Mouse (Mus musculus) heart, postnatal 10 days (tissue): ENCODE results near the gene Sptssa. TPM values are rescaled to one million over a fixed set of nuclear protein-coding genes. Genes with fewer than 3 reads are reported as not detected.

Experiments
- DNase-seq, 2 experiments: peaks; one replicate each; pipeline ENCODE4 v3.0.0; 2021
- intact Hi-C: fragments of 180-260 bp; cut with DNase I; formaldehyde crosslinking; loops from one replicate; pipeline ENCODE4 v1.15.1; 2025
- total RNA-seq, 2 experiments: library from RNA; stranded (reverse); gene quantifications; 2 replicates each; pipeline ENCODE4 v1.2.3; 2021

Sptssa gene
- total RNA-seq, 2 experiments from 2014 or later = 45.7 to 49.2 TPM

- DNase-seq = no peak
- intact Hi-C loops = no loop called here
Measured at GRCm38 (mm10) chr12:54656039-54656395, 356 bp downstream of the Sptssa start.

DNA sequence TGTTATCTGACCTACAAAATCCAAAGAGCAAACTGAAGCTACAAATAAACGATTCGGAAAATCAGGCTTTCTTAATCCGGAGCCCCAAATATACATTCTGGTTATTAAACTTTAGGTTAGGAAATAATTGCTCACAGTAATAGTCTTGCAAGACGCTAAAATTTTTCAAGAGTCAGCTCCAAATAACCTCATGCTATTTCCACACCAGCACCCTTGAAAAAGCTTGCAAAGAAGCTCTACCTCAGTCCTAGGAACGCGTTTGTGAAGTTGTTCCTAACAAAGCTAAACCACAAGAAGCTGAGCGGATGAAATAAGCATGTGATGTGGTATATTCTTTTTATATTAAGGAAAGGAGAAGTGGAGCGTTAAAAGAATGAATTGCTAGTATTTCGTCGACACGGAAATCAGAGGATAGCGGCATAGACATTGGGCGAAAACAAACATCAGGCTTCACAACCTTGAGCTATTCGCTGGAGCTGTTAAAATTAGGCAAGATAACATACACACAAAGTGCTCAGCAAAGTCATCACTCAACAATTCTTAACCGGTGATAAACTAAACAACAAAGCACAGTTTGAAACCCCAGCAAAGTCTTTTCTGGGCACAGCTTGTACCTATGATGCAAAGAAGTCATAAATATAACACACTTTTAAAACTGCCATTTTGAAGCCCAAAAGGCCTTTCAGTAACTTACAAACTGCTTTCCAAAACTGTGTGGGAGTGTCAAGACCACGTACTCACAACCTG is 908 bp downstream of the Sptssa start:
- intact Hi-C loops = no loop called here
- no peak for DNase-seq

DNA sequence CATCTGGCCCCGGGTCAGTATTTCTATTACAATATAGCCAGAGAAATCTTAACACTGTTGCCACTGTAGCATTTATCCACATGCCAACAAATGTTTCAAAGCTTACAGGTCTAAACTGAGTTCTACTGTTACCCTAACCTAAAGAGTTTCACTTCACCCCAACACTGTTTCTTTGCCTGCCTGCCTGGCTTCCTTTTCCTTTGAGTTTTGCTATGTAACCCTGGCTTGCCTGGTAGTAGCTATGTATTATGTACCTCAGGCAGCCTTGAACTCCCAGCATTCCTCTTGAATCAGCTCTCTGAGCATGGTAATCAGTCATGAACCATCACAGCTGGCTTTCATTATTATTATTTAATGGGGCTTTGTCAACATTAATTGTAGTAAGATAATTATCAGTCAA is 1.6 kb downstream of the Sptssa start:
- intact Hi-C loops = no loop called here
- DNase-seq = peak in 1 of 2 experiments; percentile 12

DNA sequence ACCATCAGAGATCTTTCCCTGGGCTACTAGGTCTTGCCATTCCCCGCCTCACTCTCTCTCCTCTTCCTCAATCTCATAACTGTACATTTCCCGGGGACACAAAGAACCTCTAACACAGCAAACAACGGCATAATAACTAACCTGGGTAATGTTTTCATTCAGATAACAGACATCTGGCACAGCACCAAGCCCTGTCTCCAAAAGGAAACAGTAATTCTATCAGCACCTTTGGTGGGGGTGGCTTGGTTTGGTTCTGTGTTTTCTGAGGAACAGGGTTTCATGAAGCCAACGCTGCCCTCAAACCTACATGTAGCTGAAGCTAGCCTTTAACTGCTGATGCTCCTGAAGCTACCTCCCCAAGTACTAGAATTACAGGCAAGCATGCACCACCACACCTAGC is 2.2 kb downstream of the Sptssa start:
- peak; percentile 19 to 36 for DNase-seq
- intact Hi-C loops = no loop called here

- intact Hi-C loops = no loop called here
Measured at GRCm38 (mm10) chr12:54652346-54652745, 4.0 kb downstream of the Sptssa start.

GRCm38 (mm10) chr12:54651820-54652219 is 4.6 kb downstream of the Sptssa start:
- DNase-seq = peak; percentile 13 to 18
- intact Hi-C loops = no loop called here

More at GRCm38 (mm10) chr12:54652346-54652745, 4.0 kb downstream of the Sptssa start:
- DNase-seq = no peak

GRCm38 (mm10) chr12:54651158-54651557 is 5.2 kb downstream of the Sptssa start:
- intact Hi-C loops = no loop called here
- no peak for DNase-seq

- intact Hi-C loops = no loop called here
- no peak for DNase-seq
Measured at GRCm38 (mm10) chr12:54644947-54645346, 11.4 kb downstream of the Sptssa start.

DNA sequence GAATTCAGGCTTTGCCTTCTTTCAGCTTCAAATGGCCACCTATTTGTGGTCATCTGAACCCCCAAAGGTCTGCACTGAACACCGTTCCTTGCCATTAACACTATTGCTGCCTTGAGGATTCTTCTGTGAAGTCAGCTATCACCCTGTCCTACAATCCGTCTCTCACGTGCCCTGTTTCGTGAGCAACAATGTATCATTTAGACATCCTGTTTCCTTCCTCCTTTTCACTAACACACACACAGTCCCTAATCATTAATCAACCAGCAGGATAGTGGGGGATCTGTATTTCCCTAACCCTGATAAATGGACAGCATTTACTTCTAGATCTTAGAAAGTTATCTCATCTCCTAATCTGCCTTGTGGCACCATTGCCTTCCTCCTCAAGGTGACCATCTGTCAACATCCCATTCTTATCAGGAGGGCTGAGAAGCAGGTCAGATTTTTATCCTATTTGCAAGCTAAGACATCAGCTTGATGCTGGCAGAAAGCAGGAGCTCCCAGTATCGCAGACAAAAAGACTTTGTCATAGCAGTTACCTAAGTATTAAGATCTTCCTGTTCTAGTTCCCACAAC is 13.0 kb downstream of the Sptssa start:
- intact Hi-C loops = no loop called here
- DNase-seq = no peak

- intact Hi-C loops = no loop called here
- no peak for DNase-seq
Measured at GRCm38 (mm10) chr12:54641374-54641773, 15.0 kb downstream of the Sptssa start.

DNA sequence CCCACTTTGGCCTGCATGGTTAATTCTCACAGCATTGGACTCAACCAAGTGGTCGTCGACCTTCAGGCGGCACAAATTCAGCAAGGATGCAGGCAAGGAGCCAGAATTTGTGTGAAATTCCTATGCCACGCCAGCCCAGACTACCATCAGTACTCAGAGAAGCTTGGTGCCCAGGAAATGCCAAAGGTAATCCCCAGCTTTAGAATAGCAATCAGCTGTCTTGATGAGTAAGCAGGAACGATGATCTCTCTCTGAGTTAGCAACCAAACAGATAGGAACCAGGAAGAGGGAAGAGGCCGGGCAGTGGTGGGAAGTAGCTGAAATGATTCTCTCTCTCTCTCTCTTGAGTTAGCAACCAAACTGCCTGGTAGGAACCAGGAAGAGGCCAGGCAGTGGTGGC is 16.1 kb downstream of the Sptssa start:
- no peak for DNase-seq
- intact Hi-C loops = no loop called here

DNA sequence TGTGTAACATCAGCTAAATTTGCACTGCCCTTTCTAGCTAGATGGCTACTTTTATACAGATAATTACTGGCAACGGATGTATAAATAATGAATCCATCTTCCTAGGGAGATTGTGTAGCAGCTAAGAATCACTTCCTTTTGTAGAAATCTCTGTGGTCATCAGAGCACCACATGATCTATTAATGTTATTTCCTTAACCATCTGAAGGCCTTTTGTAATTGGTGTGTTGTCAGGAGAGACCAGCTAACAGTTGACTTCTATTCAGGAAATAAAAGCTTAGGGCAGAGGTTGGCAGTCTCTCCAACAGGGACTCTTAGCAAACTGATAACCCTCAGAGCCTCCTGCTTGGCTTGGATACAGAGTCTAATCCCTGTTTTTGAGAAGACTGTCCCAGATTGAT is 19.3 kb downstream of the Sptssa start:
- intact Hi-C loops = no loop called here

GRCm38 (mm10) chr12:54632141-54632540 is 24.2 kb downstream of the Sptssa start:
- no peak for DNase-seq

More for the DNA sequence above, 19.3 kb downstream of the Sptssa start:
- no peak for DNase-seq

GRCm38 (mm10) chr12:54621942-54622341 is 34.4 kb downstream of the Sptssa start:
- intact Hi-C loops = no loop called here
- DNase-seq = no peak

More at GRCm38 (mm10) chr12:54632141-54632540, 24.2 kb downstream of the Sptssa start:
- intact Hi-C loops = no loop called here

DNA sequence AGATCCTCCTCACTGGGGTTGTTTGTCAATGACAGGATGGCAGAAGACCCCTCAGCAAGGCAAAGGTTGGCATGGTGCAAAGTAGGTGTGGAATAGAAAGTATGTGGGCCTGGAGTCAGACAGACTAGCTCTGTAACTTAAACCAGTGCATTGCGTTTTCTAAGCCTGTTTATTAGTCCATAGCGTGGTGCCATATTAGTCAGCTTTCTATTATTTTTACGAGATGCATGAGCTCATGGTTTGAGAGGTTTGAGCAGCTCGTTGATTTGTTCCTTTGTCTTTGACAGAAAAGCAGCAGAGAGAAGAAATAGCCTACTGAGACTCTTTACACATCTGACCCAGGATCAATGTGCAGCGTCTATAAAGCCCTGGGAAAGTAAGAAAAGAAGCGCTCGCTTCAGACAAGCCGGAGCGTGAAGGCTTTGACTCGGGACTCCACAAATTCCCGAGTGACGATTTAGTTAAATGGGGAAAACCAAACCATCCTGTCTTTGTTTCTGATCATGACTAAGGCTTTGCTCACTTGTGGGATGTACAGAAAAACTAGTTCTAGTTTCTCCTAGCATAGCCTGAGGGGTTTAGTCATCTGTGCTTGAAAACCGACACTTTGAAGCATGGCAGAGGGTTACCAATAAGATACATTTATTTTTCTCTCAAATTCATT is 36.2 kb downstream of the Sptssa start:
- no peak for DNase-seq
- intact Hi-C loops = loop anchor here (1.0 kb wide), 1 partner anchor 13 kb away; no protein-coding TSS in a partner anchor

DNA sequence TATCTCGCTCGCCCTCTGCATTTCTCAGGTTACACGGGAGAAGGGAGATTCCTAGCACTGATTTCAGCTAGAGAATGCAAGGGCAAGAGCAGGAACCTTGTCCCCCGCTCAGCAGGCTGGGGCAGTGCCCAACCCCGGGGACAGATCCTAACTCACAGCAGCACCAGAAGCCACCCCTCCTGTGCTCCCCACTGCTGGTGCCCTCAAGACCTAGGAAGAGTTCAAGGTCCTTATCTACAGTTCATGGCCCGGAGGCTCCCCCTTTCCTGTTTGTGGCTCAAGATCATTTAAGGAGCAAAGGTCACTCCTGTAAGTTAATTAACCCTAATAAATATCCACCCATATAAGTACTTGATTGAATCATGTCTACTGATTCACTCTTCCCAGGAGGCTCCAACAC is 47.4 kb downstream of the Sptssa start:
- intact Hi-C loops = no loop called here
- DNase-seq = no peak

GRCm38 (mm10) chr12:54605203-54605602 is 51.2 kb downstream of the Sptssa start:
- intact Hi-C loops = no loop called here
- no peak for DNase-seq

DNA sequence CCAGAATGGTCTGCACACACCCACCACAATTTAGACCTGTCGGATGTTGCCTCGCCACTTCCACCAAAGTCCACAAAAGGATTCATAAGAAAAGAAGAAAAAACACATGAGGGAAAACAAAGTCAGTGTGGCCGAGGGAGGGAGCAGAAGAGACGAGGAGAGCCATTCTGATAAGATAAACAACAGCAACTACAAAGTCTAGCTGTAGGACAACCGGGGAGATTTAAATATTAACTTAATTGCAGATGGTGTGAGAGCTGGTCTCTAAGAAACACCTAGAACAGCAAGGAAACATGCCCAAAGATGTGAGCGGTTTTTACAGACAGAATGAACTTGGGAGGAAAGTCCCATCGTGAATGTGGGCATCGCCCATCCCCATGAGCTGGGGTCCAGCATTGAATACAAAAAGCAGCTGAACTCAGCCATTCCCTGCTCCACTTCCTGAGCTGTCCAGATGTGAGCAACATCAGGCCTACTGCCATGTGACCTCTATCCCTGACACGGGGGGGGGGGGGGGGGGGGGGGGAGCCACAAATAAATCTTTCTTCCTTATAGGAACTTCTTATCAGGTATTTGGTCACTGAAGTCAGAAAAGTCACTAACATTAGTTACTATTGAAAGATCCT is 52.7 kb downstream of the Sptssa start:
- intact Hi-C loops = no loop called here
- no peak for DNase-seq

GRCm38 (mm10) chr12:54600482-54600881 is 55.9 kb downstream of the Sptssa start:
- intact Hi-C loops = no loop called here
- no peak for DNase-seq

DNA sequence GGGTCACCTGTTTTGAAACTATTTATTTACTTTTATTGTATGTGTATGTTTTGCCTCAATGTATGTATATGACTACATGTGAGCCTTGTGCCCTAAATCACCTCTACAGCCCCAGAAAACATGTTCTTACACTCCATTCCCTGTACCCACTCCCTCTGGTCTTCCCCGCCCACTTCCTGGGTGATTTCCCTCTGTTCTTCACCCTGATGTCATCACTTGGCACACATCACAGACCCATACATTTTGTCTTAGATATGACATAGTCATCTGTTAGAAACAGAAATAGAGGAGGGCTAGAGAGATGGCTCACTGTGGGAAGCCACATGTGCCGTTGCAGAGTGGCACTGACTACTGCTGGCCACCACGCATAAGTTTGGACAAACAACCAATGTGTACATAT is 58.0 kb downstream of the Sptssa start:
- DNase-seq = no peak
- intact Hi-C loops = no loop called here

- intact Hi-C loops = no loop called here
- DNase-seq = no peak
Measured at GRCm38 (mm10) chr12:54596715-54597114, 59.7 kb downstream of the Sptssa start.
